Mouse (Mus musculus): ENCODE data around the gene Snx21.

Snx21 gene

DNA sequence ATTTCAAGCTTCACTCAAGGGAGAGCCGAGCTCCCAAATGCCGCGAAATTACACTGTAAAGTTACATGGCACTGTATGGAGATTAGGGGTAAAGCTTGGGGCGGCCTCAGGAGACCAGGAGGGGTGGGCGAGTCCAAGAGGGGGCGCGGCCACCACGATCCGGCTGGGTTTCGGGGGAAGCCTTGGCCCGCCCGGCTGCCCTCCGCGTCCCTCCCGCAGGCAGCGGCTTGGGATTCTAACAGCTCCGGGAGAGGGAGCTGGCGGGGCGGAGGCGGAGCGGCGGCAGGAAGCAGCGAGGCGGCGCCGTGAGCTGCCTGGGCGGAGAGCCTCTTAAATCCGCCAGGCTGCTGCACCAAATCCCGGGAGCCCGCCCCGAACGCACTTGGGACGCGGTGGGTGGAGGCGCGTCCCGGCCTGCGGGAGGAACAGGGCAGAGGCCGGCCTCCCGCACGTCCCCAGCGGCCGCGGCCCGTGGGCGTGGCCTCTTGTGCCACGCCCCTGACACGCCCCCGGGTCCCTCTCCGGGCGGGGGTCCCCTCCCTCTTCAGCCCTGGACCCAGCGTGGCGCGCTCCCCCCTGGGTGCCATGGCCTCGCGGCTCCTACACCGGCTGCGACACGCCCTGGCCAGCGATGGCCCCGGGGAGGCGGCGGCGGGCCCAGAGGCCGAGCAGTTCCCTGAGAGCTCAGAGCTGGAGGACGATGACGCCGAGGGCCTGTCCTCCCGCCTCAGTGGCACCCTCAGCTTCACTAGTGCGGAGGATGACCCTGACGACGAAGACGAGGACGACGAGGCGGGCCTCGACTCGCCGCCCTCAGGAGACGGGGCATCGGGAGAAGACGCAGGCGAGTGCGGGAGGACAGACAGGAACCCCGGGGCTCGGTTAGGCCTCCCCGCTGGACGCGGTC, at the start of gene Snx21:
TSS of gene Snx21 (plus strand) at position 343 of the 907 bp plus-strand sequence.
- in situ Hi-C loops (cut with MseI, MboI): no loop called here

DNA sequence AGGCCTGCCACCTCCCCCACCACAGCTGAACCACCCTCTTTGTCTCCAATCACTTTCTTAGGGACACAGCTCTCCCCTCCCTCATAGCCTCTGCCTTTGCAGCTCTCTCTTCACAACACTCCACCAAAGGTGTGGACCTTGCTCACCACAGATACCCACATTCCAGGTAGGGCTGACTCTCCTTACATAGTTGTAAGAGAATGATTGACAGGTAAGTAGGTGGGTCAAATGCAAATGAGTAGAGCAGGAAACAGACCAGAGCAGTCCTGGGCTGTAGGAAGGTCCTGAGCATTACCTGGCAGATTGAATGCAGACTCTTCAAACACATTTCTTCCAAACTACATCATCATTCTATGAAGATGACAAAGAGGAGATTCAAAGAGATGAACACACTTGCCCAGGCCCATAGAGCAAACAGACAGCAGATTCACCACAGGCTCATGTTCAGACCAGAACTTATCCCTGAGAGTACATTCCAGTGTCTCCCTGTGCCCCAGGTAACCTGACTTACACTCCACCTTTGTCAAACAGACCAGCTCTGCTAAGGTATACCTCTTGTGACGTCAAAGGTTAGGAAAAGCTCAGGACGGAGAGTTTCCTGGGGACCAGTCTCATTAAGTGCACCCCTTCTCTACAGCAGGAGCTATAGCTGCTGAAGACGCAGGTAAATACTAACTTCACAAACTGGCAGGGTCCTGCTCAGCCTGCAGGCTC, 48.1 kb upstream of the Snx21 start:
- in situ Hi-C loops (cut with MseI, MboI): no loop called here

DNA sequence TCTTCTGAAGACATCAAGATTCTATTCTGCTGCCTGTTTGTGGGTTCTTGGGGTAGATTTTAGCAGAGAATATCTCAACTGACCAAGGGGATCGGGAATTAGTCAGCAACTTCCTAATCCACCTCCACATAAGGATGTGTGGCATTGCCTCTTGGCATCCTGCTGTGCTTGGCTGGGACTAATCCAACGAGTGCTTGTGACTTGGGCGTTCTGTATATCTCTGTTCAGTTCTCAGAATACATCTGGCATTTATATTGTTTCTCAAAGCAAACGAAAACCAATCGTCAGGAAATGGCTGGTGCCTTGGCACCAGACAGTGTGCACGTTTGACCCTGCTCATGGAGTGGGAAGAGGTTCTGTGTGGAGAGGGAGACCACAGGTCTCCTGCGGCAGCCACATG, 45.7 kb upstream of the Snx21 start:
- in situ Hi-C loops (cut with MseI, MboI): no loop called here

DNA sequence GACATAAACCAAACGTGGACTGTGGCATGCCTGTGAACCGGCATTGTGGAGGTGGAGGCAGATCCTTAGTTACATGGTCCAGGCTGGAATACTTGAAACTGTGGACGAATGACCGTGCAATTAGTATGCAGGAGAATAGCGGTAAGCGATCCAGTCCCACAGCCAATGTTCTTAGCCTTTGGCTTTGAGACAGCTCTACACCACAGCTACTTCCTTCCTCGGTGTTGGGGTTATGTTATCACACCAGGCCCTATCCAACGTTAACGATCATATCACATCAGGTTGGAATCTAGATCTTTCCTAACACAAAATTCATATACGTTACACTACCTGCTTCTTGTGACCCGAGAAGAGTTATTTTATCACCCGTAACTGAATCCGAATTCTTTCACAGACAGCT, 40.6 kb upstream of the Snx21 start:
- in situ Hi-C loops (cut with MseI, MboI): no loop called here

DNA sequence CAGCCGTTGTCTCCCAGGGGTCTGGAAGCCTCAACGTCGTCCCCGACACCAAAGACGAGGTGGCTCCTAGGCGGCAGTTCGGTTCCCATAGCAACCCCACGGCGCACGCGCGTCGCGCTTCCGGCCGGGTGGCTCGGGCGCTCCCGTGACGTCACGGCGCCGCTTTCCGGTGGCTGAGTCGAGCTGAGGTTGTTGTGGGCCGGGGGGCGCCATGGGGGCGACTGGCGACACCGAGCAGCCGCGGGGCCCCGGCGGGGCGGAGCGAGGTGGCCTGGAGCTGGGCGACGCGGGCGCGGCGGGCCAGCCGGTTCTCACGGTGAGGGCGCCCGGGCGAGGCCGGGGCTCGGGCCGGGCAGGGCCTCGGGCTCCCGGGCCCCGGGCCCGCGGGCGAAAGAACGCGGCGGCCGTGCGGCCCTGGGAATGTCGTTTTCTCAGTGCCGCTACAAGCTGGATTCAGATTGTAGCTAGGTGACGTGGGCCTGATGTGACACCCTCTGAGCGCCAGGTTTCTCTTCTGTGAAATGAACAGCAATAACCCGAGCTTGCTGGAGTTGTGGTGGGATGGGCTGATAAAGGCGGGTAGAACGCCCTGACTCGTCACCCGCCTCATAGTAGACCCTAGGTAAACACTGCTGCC, 39.7 kb upstream of the Snx21 start, which contains the start of the genes Wfdc3 and Dnttip1:
TSS of gene Wfdc3 (minus strand) at position 89 of the 637 bp plus-strand sequence.
TSS of gene Dnttip1 (plus strand) at position 141 of the 637 bp plus-strand sequence.
- in situ Hi-C loops (cut with MseI, MboI): no loop called here

- in situ Hi-C loops (cut with MseI, MboI): no loop called here
Measured at GRCm38 (mm10) chr2:164746693-164747092, 38.9 kb upstream of the Snx21 start.

- in situ Hi-C loops (cut with MseI, MboI): no loop called here
Measured at GRCm38 (mm10) chr2:164748191-164748590, 37.4 kb upstream of the Snx21 start.

DNA sequence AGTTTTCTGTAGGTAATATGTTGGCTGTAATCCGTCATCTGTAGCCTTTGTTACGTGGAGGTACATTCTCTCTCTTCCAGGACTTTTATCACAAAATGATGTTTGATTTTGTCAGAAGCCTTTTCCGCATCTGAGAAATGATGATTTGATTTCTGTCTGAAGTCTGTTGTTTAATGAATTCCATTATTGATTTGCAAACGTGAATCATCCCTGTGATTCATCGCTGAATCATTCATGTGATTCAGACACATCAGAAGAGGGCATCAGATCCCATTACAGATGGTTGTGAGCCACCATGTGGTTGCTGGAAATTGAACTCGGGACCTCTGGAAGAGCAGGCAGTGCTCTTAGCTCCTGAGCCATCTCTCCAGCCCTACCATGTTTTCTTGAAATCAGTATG, 36.6 kb upstream of the Snx21 start:
- in situ Hi-C loops (cut with MseI, MboI): no loop called here

DNA sequence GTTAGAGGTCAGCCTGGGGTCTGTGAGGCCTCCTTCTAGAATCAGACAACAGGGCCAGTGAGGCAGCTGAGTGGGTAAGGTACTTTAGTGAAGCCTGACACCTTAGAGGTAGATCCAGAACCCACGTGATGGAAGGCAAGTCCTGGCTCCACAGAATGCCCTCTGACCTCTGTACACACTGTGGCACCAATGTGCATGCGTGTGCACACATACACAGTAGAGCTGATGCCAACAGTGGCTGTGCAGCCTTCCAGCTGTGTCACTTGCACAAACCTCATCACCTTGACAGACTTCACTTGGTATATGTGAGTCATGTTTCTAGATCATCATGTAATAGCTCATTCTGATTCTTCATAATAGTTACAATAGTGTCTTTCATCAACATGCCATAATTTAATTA, 33.2 kb upstream of the Snx21 start:
- in situ Hi-C loops (cut with MseI, MboI): no loop called here

DNA sequence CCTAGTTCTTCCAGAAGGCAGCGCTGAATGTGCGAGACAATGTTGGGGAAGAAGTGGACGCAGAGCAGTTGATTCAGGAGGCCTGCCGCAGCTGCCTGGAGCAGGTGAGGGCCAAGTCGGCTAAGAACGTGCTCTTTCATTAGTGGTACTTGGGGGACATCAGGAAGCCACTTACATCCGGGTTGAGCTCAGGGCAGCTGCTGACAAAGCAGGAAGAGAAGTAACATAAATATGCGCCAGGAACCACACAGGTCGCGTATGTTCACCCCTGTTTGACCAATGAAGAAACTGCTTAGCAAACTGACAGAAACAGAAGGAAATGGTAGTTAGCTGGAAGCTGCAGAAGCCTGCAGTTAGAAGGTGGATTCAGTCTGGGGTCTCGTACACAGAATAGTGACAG, 31.5 kb upstream of the Snx21 start:
- in situ Hi-C loops (cut with MseI, MboI): no loop called here

DNA sequence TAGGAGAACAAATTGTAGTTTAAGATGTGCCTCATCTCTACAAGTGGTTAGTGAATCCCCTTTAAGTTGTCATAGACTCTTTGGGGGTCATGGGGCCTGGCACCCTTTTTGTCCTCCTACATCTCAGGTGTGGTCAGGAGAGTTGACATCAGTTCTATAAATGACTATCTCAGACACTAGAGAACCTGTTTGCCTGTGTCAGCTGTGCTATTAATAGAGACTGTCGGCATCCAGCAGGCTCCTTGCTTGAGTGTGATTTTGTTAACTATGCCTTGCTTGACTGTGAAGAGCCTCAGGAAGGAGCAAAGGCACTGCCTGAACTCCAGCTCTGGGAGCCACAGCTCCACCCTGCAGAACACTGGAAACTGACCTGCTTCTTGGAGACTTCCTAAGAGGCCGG, 30.8 kb upstream of the Snx21 start:
- in situ Hi-C loops (cut with MseI, MboI): no loop called here

- in situ Hi-C loops (cut with MseI, MboI): no loop called here
Measured at GRCm38 (mm10) chr2:164757841-164758240, 27.8 kb upstream of the Snx21 start.

DNA sequence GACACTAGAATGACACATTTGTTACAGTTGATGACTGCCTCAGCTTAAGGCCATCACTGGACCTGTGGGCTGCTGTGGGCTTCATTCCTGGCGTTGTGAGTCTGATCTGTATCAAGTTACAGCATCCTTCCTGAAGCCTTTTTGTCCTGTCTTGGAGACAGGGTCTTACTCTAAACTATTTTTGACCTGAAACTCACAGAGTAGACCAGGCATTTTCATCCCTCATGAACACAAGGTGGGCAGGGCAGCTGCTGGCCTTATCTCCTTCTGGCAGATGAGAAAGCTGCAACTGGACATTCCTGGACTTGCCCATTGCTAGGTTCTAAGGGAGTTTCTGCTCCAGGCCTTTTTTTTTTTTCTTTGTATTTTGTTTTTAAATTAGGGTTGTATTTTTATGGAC, 26.9 kb upstream of the Snx21 start:
- in situ Hi-C loops (cut with MseI, MboI): no loop called here

DNA sequence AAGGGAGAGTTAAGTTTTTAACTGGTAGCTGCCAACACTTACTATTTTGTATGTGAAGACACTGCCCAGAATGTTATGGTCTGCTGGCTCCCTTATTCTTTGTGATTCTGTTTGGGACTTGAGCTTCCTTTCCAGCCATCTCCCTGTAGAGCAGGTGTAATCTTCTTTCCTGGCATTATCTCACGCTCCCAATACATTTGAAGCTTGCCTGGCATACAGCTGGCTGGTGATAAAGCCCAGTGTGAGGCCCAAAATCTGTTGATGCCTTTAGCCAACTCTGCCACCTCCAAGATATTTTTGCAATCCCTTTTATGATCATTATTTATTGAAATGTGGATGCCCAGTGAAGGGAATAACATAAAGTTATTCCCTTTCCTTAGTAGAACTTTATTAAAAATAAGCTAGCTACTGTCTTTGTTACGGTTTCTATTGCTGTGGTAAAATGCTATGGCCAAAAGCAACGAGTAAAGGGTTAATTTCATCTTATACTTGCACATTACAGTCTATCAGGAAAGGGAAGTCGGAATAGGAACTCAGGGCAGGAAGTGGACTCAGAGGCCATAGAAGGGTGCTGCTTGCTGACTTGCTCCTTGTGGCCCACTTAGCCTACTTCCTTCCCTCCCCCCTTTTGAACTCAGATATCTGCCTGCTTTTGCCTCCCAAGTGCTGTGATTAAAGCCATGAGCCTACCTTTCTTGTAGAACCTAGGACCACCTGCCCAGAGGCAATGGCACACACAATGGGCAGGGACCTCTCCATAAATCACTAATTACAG, 25.4 kb upstream of the Snx21 start:
- in situ Hi-C loops (cut with MseI, MboI): no loop called here

GRCm38 (mm10) chr2:164761502-164761901, 24.1 kb upstream of the Snx21 start:
- in situ Hi-C loops (cut with MseI, MboI): no loop called here

DNA sequence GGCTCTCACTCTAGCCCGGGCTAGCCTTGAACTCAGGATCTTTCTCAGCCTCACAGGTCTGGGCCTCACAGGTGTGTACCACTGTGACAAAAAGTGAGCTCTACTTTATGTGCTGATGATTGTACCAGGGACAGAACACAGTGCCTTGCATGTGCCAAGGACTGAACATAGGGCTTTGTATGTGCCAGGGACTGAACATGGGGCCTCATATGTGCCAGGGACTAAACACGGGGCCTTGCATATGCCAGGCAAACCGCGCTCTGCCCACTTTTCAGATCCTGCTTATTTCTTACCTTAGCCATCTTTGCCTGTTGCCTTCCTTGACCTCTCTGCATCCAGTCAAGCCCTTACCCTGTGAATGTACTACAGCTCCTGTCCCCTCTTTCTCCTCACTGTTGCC, 23.7 kb upstream of the Snx21 start:
- in situ Hi-C loops (cut with MseI, MboI): no loop called here

DNA sequence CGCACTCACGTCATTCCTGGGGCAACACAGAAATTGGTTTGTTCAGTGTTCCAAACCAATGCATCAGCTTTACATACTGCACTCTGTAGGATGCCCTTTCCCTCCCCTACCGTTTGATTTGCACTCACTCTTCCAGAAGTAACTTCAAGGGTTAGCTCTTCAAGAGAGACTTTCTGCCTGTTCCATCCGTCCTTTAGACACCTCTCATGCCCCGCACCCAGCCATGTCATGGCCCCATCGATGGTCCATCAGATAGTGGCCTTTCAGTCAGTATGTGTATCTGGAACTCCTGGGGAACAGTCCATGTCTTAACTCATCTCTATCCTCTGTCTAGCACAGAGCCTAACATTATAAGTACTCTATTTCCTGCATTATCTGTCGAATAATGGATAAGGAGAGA, 23.0 kb upstream of the Snx21 start:
- in situ Hi-C loops (cut with MseI, MboI): no loop called here

- in situ Hi-C loops (cut with MseI, MboI): no loop called here
Measured at GRCm38 (mm10) chr2:164765841-164766240, 19.8 kb upstream of the Snx21 start.

DNA sequence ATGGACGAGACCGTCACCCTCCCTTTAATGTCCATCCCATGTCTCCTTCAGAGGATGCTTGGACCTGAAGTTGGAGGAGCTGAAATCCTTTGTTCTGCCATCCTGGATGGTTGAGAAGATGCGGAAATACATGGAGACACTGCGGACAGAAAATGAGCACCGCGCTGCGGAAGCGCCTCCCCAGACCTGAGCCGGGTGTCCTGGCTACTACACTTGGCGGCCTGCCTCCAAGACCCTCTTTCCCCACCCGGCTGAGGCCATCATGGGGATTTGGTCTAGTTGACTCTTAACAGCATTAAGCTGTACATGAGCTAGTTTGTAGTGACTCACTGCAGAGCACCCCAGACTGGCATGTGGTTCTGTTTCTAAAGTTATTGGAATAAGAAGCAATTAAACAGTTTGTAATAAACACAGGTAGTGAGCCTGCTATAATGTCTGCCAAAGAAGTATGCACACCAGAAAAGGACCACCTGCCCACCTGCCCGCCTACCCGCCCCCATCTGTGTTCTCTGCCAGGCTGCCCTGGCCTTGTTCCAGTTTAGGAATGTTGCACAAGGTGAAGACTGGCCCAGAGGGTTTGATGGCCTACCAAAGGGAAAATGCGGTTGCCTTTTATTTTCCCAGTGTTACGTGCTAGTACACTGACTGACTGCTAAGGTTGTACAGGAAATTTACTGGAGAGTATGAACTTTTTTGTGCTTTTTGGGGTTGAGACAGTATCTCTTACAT, 17.6 kb upstream of the Snx21 start:
- in situ Hi-C loops (cut with MseI, MboI): no loop called here

GRCm38 (mm10) chr2:164769258-164770037, 16.2 kb upstream of the Snx21 start, which contains the start of gene Ube2c:
Gene Ube2c, plus strand, starts transcription at chr2:164769898.
- in situ Hi-C loops (cut with MseI, MboI): no loop called here
